Mouse (Mus musculus): ENCODE data around the gene Ntn3. TPM values are rescaled to one million over a fixed set of nuclear protein-coding genes. Genes with fewer than 3 reads are reported as not detected.

Gene Ntn3
- total RNA-seq, 2 experiments from 2014 or later, result 10.5 to 11.5 TPM

GRCm38 (mm10) chr17:24170125-24170524, 39.2 kb downstream of the Ntn3 start:
- Histone ChIP-seq H3K27ac (peak overlapping the region; percentile 100), H3K4me3 (peak overlapping the region; percentile 98)
- TF ChIP-seq CTCF (IDR thresholded peaks at IDR 0.05), result no peak
- intact Hi-C loops (cut with DNase I), result loop anchor here (5.0 kb wide), 3 partner anchors 182 to 242 kb away; partner anchors contain the start of genes Abca17, Abca3 and Rnps1
- DNase-seq (ENCODE audit: extremely low spot score in 1 of 2, low spot score in 2 of 2), result no peak

DNA sequence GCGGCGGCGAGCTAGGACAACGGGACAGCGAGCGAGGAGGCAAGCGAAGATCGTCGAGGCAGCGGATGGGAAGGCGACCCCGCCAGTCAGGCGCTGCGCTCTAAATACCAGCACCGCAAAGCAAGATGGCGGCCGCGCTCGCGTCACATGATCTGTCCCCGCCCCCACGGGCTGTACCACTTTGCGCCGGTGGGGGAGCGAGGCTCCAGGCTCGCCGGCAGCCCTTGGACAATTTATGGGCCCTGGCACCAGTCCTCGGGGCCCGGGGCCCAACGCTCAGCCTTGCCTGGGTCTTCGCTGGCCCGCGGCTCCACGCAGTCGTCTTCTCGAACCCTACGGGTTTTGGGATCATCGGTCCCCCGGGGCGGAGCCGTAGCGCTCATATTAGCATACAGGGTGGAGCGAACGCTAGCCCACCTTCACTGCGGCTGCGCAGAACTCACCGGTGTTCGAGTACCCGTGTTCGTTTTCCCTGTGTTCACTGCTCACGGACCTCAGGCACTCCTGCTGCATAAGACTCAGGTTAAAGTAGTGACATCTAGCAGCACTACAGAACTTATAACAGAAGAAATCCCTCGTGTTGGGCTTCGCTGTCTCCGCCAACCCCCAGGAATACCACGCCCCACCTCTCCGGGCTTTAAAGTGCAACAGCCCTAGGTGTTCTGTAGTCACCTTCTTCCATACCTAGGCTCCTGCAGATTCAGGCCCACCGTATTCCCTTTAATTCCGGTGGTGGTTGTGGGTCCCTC, 39.8 kb downstream of the Ntn3 start, which contains the start of gene Atp6v0c:
Gene Atp6v0c, minus strand, starts transcription at position 386 of the 749 bp plus-strand sequence.
- TF ChIP-seq CTCF (IDR thresholded peaks at IDR 0.05), result peak; percentile 45
- Histone ChIP-seq H3K4me3 (peak within 1 kb of the TSS; percentile 98), H3K27ac (peak within 1 kb of the TSS; percentile 100)
- DNase-seq (ENCODE audit: extremely low spot score in 1 of 2, low spot score in 2 of 2), result peak; percentile 91 to 92
- intact Hi-C loops (cut with DNase I), result loop anchor here (2.0 to 5.0 kb wide), 4 partner anchors 35 to 243 kb away; partner anchors contain the start of genes Abca17, Abca3, Rnps1 and Tbc1d24

DNA sequence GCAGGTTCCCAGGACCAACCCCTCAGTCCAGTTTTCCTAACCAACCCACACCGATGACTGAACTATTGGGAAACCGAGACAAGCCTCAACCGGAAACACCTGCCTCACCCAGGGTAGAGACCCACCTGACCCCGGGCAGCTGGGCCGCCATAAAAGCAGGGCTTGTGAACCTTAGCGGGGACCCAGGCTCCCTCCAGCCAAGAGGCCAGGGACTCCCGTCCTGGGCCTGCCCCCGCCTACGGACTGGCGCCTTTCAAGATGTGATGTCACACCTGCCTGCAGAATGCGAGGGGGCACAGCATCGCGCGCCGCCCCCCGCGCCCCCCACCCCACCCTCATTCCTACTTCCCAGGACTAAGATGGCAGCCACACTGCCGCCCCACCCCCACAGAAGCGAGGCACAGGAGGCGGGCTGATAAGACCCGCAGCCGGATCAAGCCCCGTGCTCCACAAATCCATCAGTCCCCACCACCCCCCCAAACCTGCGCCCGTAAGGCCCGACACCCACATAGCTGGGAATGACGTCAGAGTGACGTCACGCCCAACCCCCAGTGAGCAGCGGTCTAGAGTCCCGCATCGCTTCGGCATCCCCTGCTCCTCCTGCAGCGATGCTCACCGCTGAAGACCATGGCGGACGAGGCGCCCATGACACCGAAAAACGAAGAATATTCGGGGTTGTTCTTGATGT, 40.6 kb downstream of the Ntn3 start:
- DNase-seq (ENCODE audit: extremely low spot score in 1 of 2, low spot score in 2 of 2), result peak; percentile 76
- TF ChIP-seq CTCF (IDR thresholded peaks at IDR 0.05), result no peak
- intact Hi-C loops (cut with DNase I), result loop anchor here (2.0 kb wide), 1 partner anchor 36 kb away; the partner anchor contains the start of gene Tbc1d24

GRCm38 (mm10) chr17:24167891-24168505, 41.3 kb downstream of the Ntn3 start:
- intact Hi-C loops (cut with DNase I), result loop anchor here (2.0 kb wide), 1 partner anchor 37 kb away; the partner anchor contains the start of gene Tbc1d24
- no peak for DNase-seq (ENCODE audit: extremely low spot score in 1 of 2, low spot score in 2 of 2)
- TF ChIP-seq CTCF (IDR thresholded peaks at IDR 0.05), result no peak

More for the DNA sequence above, 40.6 kb downstream of the Ntn3 start:
- H3K4me3 ChIP-seq, result peak overlapping the region; percentile 98
- peak overlapping the region; percentile 100 for H3K27ac ChIP-seq

DNA sequence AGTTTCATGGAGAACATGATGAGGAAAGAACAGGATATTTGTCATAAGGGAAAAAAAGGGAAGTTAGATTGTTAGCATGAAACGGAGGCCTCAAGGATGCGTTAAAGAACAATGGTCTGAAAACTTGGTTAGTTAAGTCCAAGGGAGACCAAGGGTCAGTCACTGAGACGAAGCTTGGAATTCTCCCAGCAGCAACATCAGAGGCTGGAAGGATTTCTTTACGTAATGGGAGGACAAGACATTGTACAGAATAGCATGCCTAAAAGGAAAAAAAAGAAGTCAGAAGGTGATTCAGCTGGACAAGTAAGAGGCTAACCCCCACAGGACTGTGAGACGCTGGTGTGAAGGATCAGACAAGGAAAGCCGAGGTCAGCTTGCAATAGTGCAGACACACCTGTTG, 42.2 kb downstream of the Ntn3 start:
- no peak for TF ChIP-seq CTCF (IDR thresholded peaks at IDR 0.05)
- no peak overlapping the region for H3K27ac ChIP-seq
- peak overlapping the region; percentile 98 for H3K4me3 ChIP-seq
- intact Hi-C loops (cut with DNase I), result no loop called here
- no peak for DNase-seq (ENCODE audit: extremely low spot score in 1 of 2, low spot score in 2 of 2)

More at GRCm38 (mm10) chr17:24167891-24168505, 41.3 kb downstream of the Ntn3 start:
- peak overlapping the region; percentile 100 for H3K27ac ChIP-seq
- H3K4me3 ChIP-seq, result peak overlapping the region; percentile 98

- Histone ChIP-seq H3K4me3 (no peak overlapping the region), H3K27ac (no peak overlapping the region)
- intact Hi-C loops (cut with DNase I), result no loop called here
- DNase-seq (ENCODE audit: extremely low spot score in 1 of 2, low spot score in 2 of 2), result no peak
- no peak; the same call in 1 of the 2 replicates for TF ChIP-seq CTCF (IDR thresholded peaks at IDR 0.05)
These were observed 44.6 kb downstream of the Ntn3 start for GRCm38 (mm10) chr17:24164566-24165259.

- intact Hi-C loops (cut with DNase I), result no loop called here
- peak; percentile 97 for DNase-seq (ENCODE audit: extremely low spot score in 1 of 2, low spot score in 2 of 2)
- H3K4me3 ChIP-seq, result peak within 1 kb of the TSS; percentile 81
- peak within 1 kb of the TSS; percentile 95 for H3K27ac ChIP-seq
- no peak for TF ChIP-seq CTCF (IDR thresholded peaks at IDR 0.05)
These were observed 46.0 kb downstream of the Ntn3 start, which contains the start of gene Amdhd2 for GRCm38 (mm10) chr17:24163176-24163962. Gene Amdhd2 (minus strand): TSS chr17:24163766.

DNA sequence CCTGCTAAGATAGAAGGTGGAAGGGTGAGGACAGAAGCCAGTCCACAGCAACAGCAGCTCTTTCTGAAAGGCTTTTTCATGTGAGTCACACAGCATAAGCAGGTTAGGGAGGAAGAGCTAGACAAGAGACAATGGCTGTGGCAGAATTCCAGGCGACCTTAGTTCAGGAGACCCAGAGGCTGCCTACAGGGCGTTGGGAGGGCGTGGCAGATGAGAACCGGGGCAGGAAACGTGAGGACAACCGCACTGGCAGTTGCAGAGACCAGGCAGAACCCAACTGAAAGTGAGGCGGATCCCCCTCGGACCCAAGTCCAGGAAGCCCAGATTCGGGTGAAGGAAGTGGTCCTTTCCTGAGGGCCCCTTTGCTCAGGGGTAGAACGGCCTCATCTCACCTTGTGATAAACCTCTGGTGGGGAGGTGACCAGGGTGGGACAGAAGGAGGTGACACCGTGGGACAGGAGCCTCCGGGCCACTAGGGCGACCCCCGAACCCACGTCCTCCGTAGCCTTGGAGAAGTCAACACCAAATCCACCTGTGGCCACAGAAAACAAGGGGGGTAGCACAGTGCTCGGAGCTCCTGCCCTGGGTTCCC, 46.7 kb downstream of the Ntn3 start:
- Histone ChIP-seq H3K27ac (peak overlapping the region; percentile 95), H3K4me3 (peak overlapping the region; percentile 81)
- no peak for DNase-seq (ENCODE audit: extremely low spot score in 1 of 2, low spot score in 2 of 2)
- intact Hi-C loops (cut with DNase I), result no loop called here
- TF ChIP-seq CTCF (IDR thresholded peaks at IDR 0.05), result no peak

DNA sequence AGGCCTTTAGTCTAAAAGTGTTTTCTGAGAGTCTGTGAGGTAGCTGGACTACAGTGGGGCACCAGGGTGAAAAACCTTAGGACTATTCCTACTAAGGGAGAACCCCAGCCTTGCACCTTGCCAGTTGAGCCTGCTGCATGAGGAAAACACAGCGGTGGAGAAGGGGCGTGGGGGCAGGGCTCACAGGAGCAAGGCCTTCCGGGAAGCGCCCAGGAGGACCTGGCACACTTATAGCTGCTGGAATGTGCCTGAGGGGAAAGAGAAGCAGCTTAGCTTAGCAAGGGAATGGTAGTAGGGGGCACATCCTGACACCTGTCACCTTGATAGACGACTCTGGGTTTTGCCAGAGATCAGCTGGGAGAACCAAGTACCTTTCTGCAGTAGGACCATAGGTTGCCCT, 47.9 kb downstream of the Ntn3 start:
- no peak for TF ChIP-seq CTCF (IDR thresholded peaks at IDR 0.05)
- intact Hi-C loops (cut with DNase I), result no loop called here

GRCm38 (mm10) chr17:24157526-24157925, 51.8 kb downstream of the Ntn3 start:
- Histone ChIP-seq H3K4me3 (no peak overlapping the region), H3K27ac (no peak overlapping the region)
- intact Hi-C loops (cut with DNase I), result no loop called here
- TF ChIP-seq CTCF (IDR thresholded peaks at IDR 0.05), result no peak
- no peak for DNase-seq (ENCODE audit: extremely low spot score in 1 of 2, low spot score in 2 of 2)

More for the DNA sequence above, 47.9 kb downstream of the Ntn3 start:
- H3K4me3 ChIP-seq, result no peak overlapping the region
- no peak for DNase-seq (ENCODE audit: extremely low spot score in 1 of 2, low spot score in 2 of 2)
- no peak overlapping the region for H3K27ac ChIP-seq

Measured in left cerebral cortex, adult 2 months (tissue).